10 mouse cellular contexts compared by ENCODE assay signal in genomic region chr7:16012576-16013263, GRCm38 (mm10). TPM values are rescaled to one million over a fixed set of nuclear protein-coding genes. Genes with fewer than 3 reads are reported as not detected.
A peak's percentile ranks its signal among the peaks of the same experiment; 100 is the strongest.
DNase-seq lines count a peak whose midpoint lies in the region; ATAC-seq and TF ChIP-seq lines count a peak whose summit lies in the region.
"Had no signal": no experiment of that assay in that cellular context is flagged by ENCODE, and none has a peak within 500 bp of the region (broad histone marks: within the 10 kb centered on the region; RNA-seq: fewer than 3 reads in every experiment).

No protein-coding gene starts in this region.

- peak; percentile 57 for TF ChIP-seq CTCF in midbrain, postnatal 0 days (IDR thresholded peaks at IDR 0.05)
- peak; percentile 49 for TF ChIP-seq CTCF in heart, postnatal 0 days (IDR thresholded peaks at IDR 0.05; ENCODE audit: low read depth)

- H3K27ac ChIP-seq in midbrain, postnatal 0 days (ENCODE audit: low read depth, low read length): no peak overlapping the region
- no peak overlapping the region for H3K27ac ChIP-seq in midbrain, embryonic 14.5 days (replicated peaks; ENCODE audit: low read depth, low read length)
- H3K27ac ChIP-seq in heart, postnatal 0 days (ENCODE audit: low read depth): no peak overlapping the region
- H3K27ac ChIP-seq in forebrain, embryonic 15.5 days (replicated peaks): no peak overlapping the region
- H3K27ac ChIP-seq: embryonic facial prominence, embryonic 15.5 days had no signal

- ATAC-seq in midbrain, postnatal 0 days (ENCODE audit: low FRiP score): peak; percentile 26; the same call in 1 of the 2 replicates
- no peak for ATAC-seq in midbrain, embryonic 14.5 days (ENCODE audit: low FRiP score, low TSS enrichment)
- no peak for ATAC-seq in heart, postnatal 0 days (ENCODE audit: insufficient read depth, low read depth)
- ATAC-seq in forebrain, embryonic 15.5 days (replicated peaks): no peak

- WGBS in midbrain, postnatal 0 days: 79% methylated on average over 11 of the region's 11 CpGs
- 83% methylated on average over 11 of the region's 11 CpGs for WGBS in midbrain, embryonic 14.5 days
- WGBS in heart, postnatal 0 days: 68% methylated on average over 11 of the region's 11 CpGs
- 83% methylated on average over 11 of the region's 11 CpGs for WGBS in forebrain, embryonic 15.5 days

- H3K27me3 ChIP-seq in midbrain, postnatal 0 days (ENCODE audit: insufficient read depth, low read length): no peaks in the 10 kb centered on the region
- no peaks in the 10 kb centered on the region for H3K27me3 ChIP-seq in midbrain, embryonic 14.5 days (ENCODE audit: control insufficient read depth, insufficient read depth, low read length)
- no peaks in the 10 kb centered on the region for H3K27me3 ChIP-seq in heart, postnatal 0 days (ENCODE audit: control insufficient read depth, insufficient read depth, low read length)
- H3K27me3 ChIP-seq in forebrain, embryonic 15.5 days: no peaks in the 10 kb centered on the region
- H3K27me3 ChIP-seq: embryonic facial prominence, embryonic 15.5 days had no signal

- TF ChIP-seq EP300 in heart, postnatal 0 days (IDR thresholded peaks at IDR 0.05; ENCODE audit: low read depth): no peak

- H3K4me2 ChIP-seq in midbrain, postnatal 0 days (ENCODE audit: low read depth, low read length, poor library complexity, severe bottlenecking): no peak overlapping the region
- H3K4me2 ChIP-seq in midbrain, embryonic 14.5 days (ENCODE audit: low read length): no peak overlapping the region
- H3K4me2 ChIP-seq in heart, postnatal 0 days (ENCODE audit: low read depth, low read length): no peak overlapping the region
- no peak overlapping the region for H3K4me2 ChIP-seq in forebrain, embryonic 15.5 days (replicated peaks)
- H3K4me2 ChIP-seq: embryonic facial prominence, embryonic 15.5 days had no signal

- no peaks in the 10 kb centered on the region for H3K9me3 ChIP-seq in midbrain, postnatal 0 days (ENCODE audit: low read length)
- H3K9me3 ChIP-seq in midbrain, embryonic 14.5 days (ENCODE audit: control insufficient read depth, low read length): no peaks in the 10 kb centered on the region
- no peaks in the 10 kb centered on the region for H3K9me3 ChIP-seq in heart, postnatal 0 days (replicated peaks; ENCODE audit: control insufficient read depth, low read length)
- no peaks in the 10 kb centered on the region for H3K9me3 ChIP-seq in forebrain, embryonic 15.5 days
- H3K9me3 ChIP-seq: embryonic facial prominence, embryonic 15.5 days had no signal

- no peaks in the 10 kb centered on the region for H3K36me3 ChIP-seq in midbrain, postnatal 0 days (ENCODE audit: insufficient read depth, low read length)
- H3K36me3 ChIP-seq in midbrain, embryonic 14.5 days (ENCODE audit: control insufficient read depth, insufficient read depth, low read length): no peaks in the 10 kb centered on the region
- no peaks in the 10 kb centered on the region for H3K36me3 ChIP-seq in heart, postnatal 0 days (replicated peaks; ENCODE audit: control insufficient read depth, insufficient read depth, low read length)
- H3K36me3 ChIP-seq in forebrain, embryonic 15.5 days: no peaks in the 10 kb centered on the region

- H3K4me3 ChIP-seq in midbrain, postnatal 0 days (ENCODE audit: low read depth, low read length): no peak overlapping the region
- no peak overlapping the region for H3K4me3 ChIP-seq in midbrain, embryonic 14.5 days (replicated peaks; ENCODE audit: low read depth, low read length)
- no peak overlapping the region for H3K4me3 ChIP-seq in heart, postnatal 0 days (ENCODE audit: low read depth, low read length)
- no peak overlapping the region for H3K4me3 ChIP-seq in forebrain, embryonic 15.5 days
- H3K4me3 ChIP-seq: embryonic facial prominence, embryonic 15.5 days had no signal

- no peak overlapping the region for H3K9ac ChIP-seq in midbrain, postnatal 0 days (replicated peaks; ENCODE audit: low read length, poor library complexity, severe bottlenecking)
- H3K9ac ChIP-seq in midbrain, embryonic 14.5 days (replicated peaks; ENCODE audit: low read length): no peak overlapping the region
- H3K9ac ChIP-seq in heart, postnatal 0 days (replicated peaks; ENCODE audit: low read depth, low read length): no peak overlapping the region
- no peak overlapping the region for H3K9ac ChIP-seq in forebrain, embryonic 15.5 days (replicated peaks)
- H3K9ac ChIP-seq: embryonic facial prominence, embryonic 15.5 days had no signal

- H3K4me1 ChIP-seq in midbrain, postnatal 0 days (ENCODE audit: insufficient read depth, low read length): no peaks in the 10 kb centered on the region
- H3K4me1 ChIP-seq in midbrain, embryonic 14.5 days (ENCODE audit: control insufficient read depth, insufficient read depth, low read length): no peaks in the 10 kb centered on the region
- peaks cover 38% of the 10 kb centered on the region for H3K4me1 ChIP-seq in heart, postnatal 0 days (ENCODE audit: control insufficient read depth, insufficient read depth)
- H3K4me1 ChIP-seq in forebrain, embryonic 15.5 days: no peaks in the 10 kb centered on the region

- peak; percentile 37 for DNase-seq in cerebellum, adult 11-12 months
- DNase-seq in cerebellum, adult 8-10 months: no peak
- no peak for DNase-seq in midbrain, postnatal 0 days (ENCODE audit: low spot score)
- DNase-seq in midbrain, embryonic 14.5 days: no peak
- no peak for DNase-seq in heart, postnatal 0 days (ENCODE audit: low spot score)
- peak; percentile 31 for DNase-seq in lung, postnatal 14 days
- no peak for DNase-seq in embryo, embryonic 9.5 days (ENCODE audit: extremely low spot score)

RNA-seq across cellular contexts. Expression of gene Bicra, which starts 35.0 kb away (rescaled TPM):
- total RNA-seq in midbrain, postnatal 0 days (2014; rRNA removed): 6.3 and 7.0 TPM in 2 replicates
- polyA plus RNA-seq in midbrain, postnatal 0 days (2015; fragmentation: Nextera tagmentation; extraction: Ambion mirVana): 3.1 and 4.1 TPM in 2 replicates
- polyA plus RNA-seq in midbrain, embryonic 14.5 days (2014; fragmentation: Nextera tagmentation; extraction: Ambion mirVana): 6.5 and 9.0 TPM in 2 replicates
- total RNA-seq in heart, postnatal 0 days (2014; rRNA removed; ENCODE audit: low replicate concordance): 2.6 and 7.2 TPM in 2 replicates
- 2.0 and 2.4 TPM in 2 replicates for polyA plus RNA-seq in heart, postnatal 0 days (2015; fragmentation: Nextera tagmentation; extraction: Ambion mirVana)
- polyA plus RNA-seq in forebrain, embryonic 15.5 days (2015; fragmentation: Nextera tagmentation; extraction: Ambion mirVana): 10.1 and 10.7 TPM in 2 replicates

RNA-seq across cellular contexts. Expression of gene Ehd2, which starts 45.4 kb away (rescaled TPM):
- total RNA-seq in midbrain, postnatal 0 days (2014; rRNA removed): 5.6 and 5.9 TPM in 2 replicates
- polyA plus RNA-seq in midbrain, postnatal 0 days (2015; fragmentation: Nextera tagmentation; extraction: Ambion mirVana): 3.9 and 4.3 TPM in 2 replicates
- polyA plus RNA-seq in midbrain, embryonic 14.5 days (2014; fragmentation: Nextera tagmentation; extraction: Ambion mirVana): 3.1 and 3.9 TPM in 2 replicates
- 66.7 and 80.0 TPM in 2 replicates for total RNA-seq in heart, postnatal 0 days (2014; rRNA removed; ENCODE audit: low replicate concordance)
- 47.5 and 48.7 TPM in 2 replicates for polyA plus RNA-seq in heart, postnatal 0 days (2015; fragmentation: Nextera tagmentation; extraction: Ambion mirVana)
- 3.7 and 5.0 TPM in 2 replicates for polyA plus RNA-seq in forebrain, embryonic 15.5 days (2015; fragmentation: Nextera tagmentation; extraction: Ambion mirVana)

RNA-seq across cellular contexts. Expression of gene Zfp541, which starts 48.9 kb away (rescaled TPM):
- total RNA-seq in midbrain, postnatal 0 days (2014; rRNA removed): 0.14 and 0.33 TPM in 2 replicates
- polyA plus RNA-seq in midbrain, postnatal 0 days (2015; fragmentation: Nextera tagmentation; extraction: Ambion mirVana): 0.15 TPM in 2 replicates
- polyA plus RNA-seq in midbrain, embryonic 14.5 days (2014; fragmentation: Nextera tagmentation; extraction: Ambion mirVana): 0.09 and 0.13 TPM in 2 replicates
- total RNA-seq in heart, postnatal 0 days (2014; rRNA removed; ENCODE audit: low replicate concordance): 0.54 TPM in 1 of 2 replicates, not detected in the other
- not detected in 2 replicates for polyA plus RNA-seq in heart, postnatal 0 days (2015; fragmentation: Nextera tagmentation; extraction: Ambion mirVana)
- polyA plus RNA-seq in forebrain, embryonic 15.5 days (2015; fragmentation: Nextera tagmentation; extraction: Ambion mirVana): 0.09 TPM in 1 of 2 replicates, not detected in the other
- polyA plus RNA-seq: liver, embryonic 16.5 days had no signal

Comparison
In these comparisons a context has a peak if more than half of its experiments do, and no peak if none do; other contexts are left out.
1. DNase-seq: peak in cerebellum, adult 11-12 months (single experiment) and lung, postnatal 14 days (single experiment); none in cerebellum, adult 8-10 months (single experiment), midbrain, postnatal 0 days (single experiment), midbrain, embryonic 14.5 days (single experiment), heart, postnatal 0 days (single experiment) and embryo, embryonic 9.5 days (single experiment).